In genomic region chr5:124193286-124194112, GRCm38 (mm10) we compare ENCODE assay signal across 12 mouse cellular contexts. TPM values are rescaled to one million over a fixed set of nuclear protein-coding genes. Genes with fewer than 3 reads are reported as not detected.
DNase-seq lines count a peak whose midpoint lies in the region; ATAC-seq and TF ChIP-seq lines count a peak whose summit lies in the region.
"Had no signal": no experiment of that assay in that cellular context is flagged by ENCODE, and none has a peak within 500 bp of the region (broad histone marks: within the 10 kb centered on the region; RNA-seq: fewer than 3 reads in every experiment).

No protein-coding gene starts in this region.

- H3K9ac ChIP-seq in heart, embryonic 12.5 days: peak overlapping the region; percentile 37; the same call in 1 of the 2 replicates
- H3K9ac ChIP-seq in hindbrain, embryonic 12.5 days: peak overlapping the region; percentile 38
- H3K9ac ChIP-seq: limb, embryonic 13.5 days had no signal

- intact Hi-C loops in heart, postnatal 10 days (cut with DNase I): no loop called here

- H3K9me3 ChIP-seq in heart, embryonic 12.5 days (replicated peaks): no peaks in the 10 kb centered on the region
- H3K9me3 ChIP-seq in hindbrain, embryonic 12.5 days (replicated peaks): no peaks in the 10 kb centered on the region
- H3K9me3 ChIP-seq: limb, embryonic 13.5 days had no signal

- H3K27ac ChIP-seq in heart, embryonic 12.5 days (ENCODE audit: poor library complexity, severe bottlenecking): peak overlapping the region; percentile 78; the same call in 1 of the 2 replicates
- H3K27ac ChIP-seq in cortical plate, adult 2 months (ENCODE audit: insufficient read depth, low read length): peak overlapping the region; percentile 20; the same call in 1 of the 2 replicates
- H3K27ac ChIP-seq in hindbrain, embryonic 12.5 days: peak overlapping the region; percentile 23

- no peak overlapping the region for H3K4me3 ChIP-seq in heart, embryonic 12.5 days
- H3K4me3 ChIP-seq in cortical plate, adult 2 months (ENCODE audit: insufficient read depth, low read length): no peak overlapping the region
- H3K4me3 ChIP-seq in hindbrain, embryonic 12.5 days: no peak overlapping the region
- H3K4me3 ChIP-seq: limb, embryonic 13.5 days had no signal

- TF ChIP-seq POLR2A in cortical plate, adult 2 months (IDR thresholded peaks at IDR 0.05; ENCODE audit: extremely low read depth, insufficient read depth, low read length): no peak

- peaks cover 87% of the 10 kb centered on the region for H3K4me1 ChIP-seq in heart, embryonic 12.5 days (replicated peaks)
- peaks cover 21% of the 10 kb centered on the region for H3K4me1 ChIP-seq in cortical plate, adult 2 months (ENCODE audit: control insufficient read depth, insufficient read depth, low read length)
- H3K4me1 ChIP-seq in hindbrain, embryonic 12.5 days: peaks cover 24% of the 10 kb centered on the region

- no peaks in the 10 kb centered on the region for H3K36me3 ChIP-seq in heart, embryonic 12.5 days
- H3K36me3 ChIP-seq in hindbrain, embryonic 12.5 days: no peaks in the 10 kb centered on the region
- H3K36me3 ChIP-seq: limb, embryonic 13.5 days had no signal

- 82% methylated on average over 24 of the region's 24 CpGs for WGBS in heart, embryonic 12.5 days
- WGBS in hindbrain, embryonic 12.5 days: 77% methylated on average over 24 of the region's 24 CpGs

- no peaks in the 10 kb centered on the region for H3K27me3 ChIP-seq in heart, embryonic 12.5 days (replicated peaks)
- no peaks in the 10 kb centered on the region for H3K27me3 ChIP-seq in hindbrain, embryonic 12.5 days
- H3K27me3 ChIP-seq: limb, embryonic 13.5 days; Patski had no signal

- DNase-seq in heart, postnatal 10 days: no peak
- DNase-seq in retina, embryonic 14.5 days (ENCODE audit: low spot score): peak; percentile 70
- DNase-seq in cerebellum, postnatal 14 days: no peak
- no peak for DNase-seq in layer of hippocampus, postnatal 10 days (ENCODE audit: low spot score in 2 of 2)
- no peak for DNase-seq in adipocyte (ENCODE audit: low spot score)
- DNase-seq: kidney, postnatal 10 days; lung, postnatal 10 days had no signal

- ATAC-seq in heart, embryonic 12.5 days (ENCODE audit: insufficient number of reproducible peaks, low FRiP score): no peak
- peak; percentile 59; the same call in 1 of the 2 replicates for ATAC-seq in hindbrain, embryonic 12.5 days (ENCODE audit: low FRiP score)

- TF ChIP-seq CTCF in cortical plate, adult 2 months (IDR thresholded peaks at IDR 0.05; ENCODE audit: extremely low read depth, insufficient read depth, low read length): no peak

- H3K4me2 ChIP-seq in heart, embryonic 12.5 days: no peak overlapping the region
- 0 out of 2 replicates have a peak overlapping the region, but pooled peaks have one; percentile 3 for H3K4me2 ChIP-seq in hindbrain, embryonic 12.5 days (replicated peaks)
- H3K4me2 ChIP-seq: limb, embryonic 13.5 days had no signal

RNA-seq across cellular contexts. Expression of gene Pitpnm2, which starts 56.1 kb away (rescaled TPM):
- polyA plus RNA-seq in heart, embryonic 12.5 days (2016; fragmentation: Nextera tagmentation; extraction: Ambion mirVana): 7.5 and 7.8 TPM in 2 replicates
- 10 to 100 TPM; 54.2 to 58.3 TPM for total RNA-seq in heart, postnatal 10 days (2021)
- polyA plus RNA-seq in cortical plate, adult 2 months (2012; rRNA removed): 178 and 196 TPM in 2 replicates
- 6.9 and 7.0 TPM in 2 replicates for polyA plus RNA-seq in hindbrain, embryonic 12.5 days (2016; fragmentation: Nextera tagmentation; extraction: Ambion mirVana)
- total RNA-seq in layer of hippocampus, postnatal 10 days (2021): 100 to 1,000 TPM; 125 to 126 TPM

Comparison
In these comparisons a context has a peak if more than half of its experiments do, and no peak if none do; other contexts are left out.
1. H3K27ac ChIP-seq: peak in every context shown above with its lines; median percentile 78 in heart, embryonic 12.5 days; 23 in hindbrain, embryonic 12.5 days; 20 in cortical plate, adult 2 months.
2. RNA of gene Pitpnm2, which starts 56.1 kb away (polyA plus RNA-seq): 178 to 196 TPM in cortical plate, adult 2 months; 7.5 to 7.8 TPM in heart, embryonic 12.5 days and 6.9 to 7.0 TPM in hindbrain, embryonic 12.5 days; every median in the first group is over 10 times any median in the second.